Mouse (Mus musculus) c-Kit-positive CD71-positive TER-119-positive erythroid progenitor cells, embryonic 14.5 days (primary cell): Measurements from ENCODE around the gene Umodl1.

Experiments
- DNase-seq: peaks from one replicate; pipeline ENCODE4 v3.0.0-alpha.2; 2013; ENCODE audit warnings: low spot score

Umodl1 gene

GRCm38 (mm10) chr17:31000897-31001296 lies 46.5 kb downstream of the Umodl1 start:
- DNase-seq: no peak

GRCm38 (mm10) chr17:31002613-31003012 lies 48.2 kb downstream of the Umodl1 start:
- DNase-seq: no peak

- no peak for DNase-seq
Observed at GRCm38 (mm10) chr17:31005284-31005683, 50.8 kb downstream of the Umodl1 start.

GRCm38 (mm10) chr17:31007357-31007756 lies 52.9 kb downstream of the Umodl1 start:
- no peak for DNase-seq

GRCm38 (mm10) chr17:31008416-31008815 lies 54.0 kb downstream of the Umodl1 start:
- no peak for DNase-seq

- DNase-seq: peak; percentile 62
Observed at GRCm38 (mm10) chr17:31011551-31012394, 57.3 kb downstream of the Umodl1 start.

- peak; percentile 66 for DNase-seq
Observed at GRCm38 (mm10) chr17:31018267-31018666, 63.8 kb downstream of the Umodl1 start.

- peak; percentile 76 for DNase-seq
Observed at GRCm38 (mm10) chr17:31019505-31019904, 65.1 kb downstream of the Umodl1 start.

- no peak for DNase-seq
Observed at GRCm38 (mm10) chr17:31020078-31020477, 65.6 kb downstream of the Umodl1 start.

- DNase-seq: no peak
Observed at GRCm38 (mm10) chr17:31021276-31021675, 66.8 kb downstream of the Umodl1 start.

GRCm38 (mm10) chr17:31024125-31024781 lies 69.8 kb downstream of the Umodl1 start:
- DNase-seq: no peak

- DNase-seq: no peak
Observed at GRCm38 (mm10) chr17:31024782-31025125, 70.3 kb downstream of the Umodl1 start.

GRCm38 (mm10) chr17:31026986-31027385 lies 72.5 kb downstream of the Umodl1 start:
- DNase-seq: no peak

- DNase-seq: no peak
Observed at GRCm38 (mm10) chr17:31027723-31028122, 73.3 kb downstream of the Umodl1 start.

- no peak for DNase-seq
Observed at GRCm38 (mm10) chr17:31028821-31029370, 74.5 kb downstream of the Umodl1 start.

- DNase-seq: no peak
Observed at GRCm38 (mm10) chr17:31029407-31029806, 75.0 kb downstream of the Umodl1 start.

GRCm38 (mm10) chr17:31032341-31032740 lies 77.9 kb downstream of the Umodl1 start:
- no peak for DNase-seq

- no peak for DNase-seq
Observed at GRCm38 (mm10) chr17:31033251-31033650, 78.8 kb downstream of the Umodl1 start.

- DNase-seq: peak; percentile 79
Observed at GRCm38 (mm10) chr17:31034165-31034564, 79.7 kb downstream of the Umodl1 start.

GRCm38 (mm10) chr17:31034674-31035356 lies 80.4 kb downstream of the Umodl1 start:
- no peak for DNase-seq

- no peak for DNase-seq
Observed at GRCm38 (mm10) chr17:31036168-31036876, 81.9 kb downstream of the Umodl1 start.

GRCm38 (mm10) chr17:31037331-31037730 lies 82.9 kb downstream of the Umodl1 start:
- no peak for DNase-seq
